Mouse (Mus musculus) adrenal gland, postnatal 0 days (tissue): ENCODE data around the gene Psmb10. TPM values are rescaled to one million over a fixed set of nuclear protein-coding genes. Genes with fewer than 3 reads are reported as not detected.

Source experiments
- microRNA-seq: library from miRNA; unstranded; fragments of <30 nt; microRNA quantifications from one replicate; pipeline ENCODE4, GENCODE M21; 2016; ENCODE audit warnings: borderline replicate concordance; ENCODE audit not compliant: insufficient number of aligned reads
- polyA plus RNA-seq: library from polyadenylated mRNA; unstranded; fragments of >200 nt; fragmentation: Nextera tagmentation; extraction: Ambion mirVana; gene quantifications from 2 replicates; pipeline ENCODE4 v1.2.1, GENCODE M21; 2015

Psmb10 gene
- polyA plus RNA-seq, result 96.9 and 99.9 TPM in 2 replicates

GRCm38 (mm10) chr8:105938306-105938669, at the start of gene Psmb10:
Gene Psmb10 (minus strand): TSS chr8:105938444.

GRCm38 (mm10) chr8:105979325-105979724, 41.1 kb upstream of the Psmb10 start, which contains the start of gene Dpep3:
Gene Dpep3 (minus strand): TSS chr8:105979429.

GRCm38 (mm10) chr8:105965905-105966341, 27.7 kb upstream of the Psmb10 start, which contains the start of gene Slc12a4:
Gene Slc12a4 (minus strand): TSS chr8:105966097.

GRCm38 (mm10) chr8:105943321-105943739, 5.1 kb upstream of the Psmb10 start, which contains the start of gene Lcat:
Gene Lcat (minus strand): TSS chr8:105943382.

GRCm38 (mm10) chr8:105933762-105934161, 4.5 kb downstream of the Psmb10 start, which contains the start of gene Ctrl:
Gene Ctrl (minus strand): TSS chr8:105933862.

GRCm38 (mm10) chr8:105900180-105900940, 37.9 kb downstream of the Psmb10 start, which contains the start of gene Pskh1:
Gene Pskh1 (plus strand): TSS chr8:105900441.

GRCm38 (mm10) chr8:105893339-105893738, 44.9 kb downstream of the Psmb10 start, which contains the start of gene Nrn1l:
Gene Nrn1l (plus strand): TSS chr8:105893567.

Small RNAs within 50 kb of the gene (microRNA-seq; reads per million reads assigned to microRNA genes)
- not detected for gene Mir7074

Other genes starting within 250 kb of the Psmb10 start
- 29.3 and 36.4 TPM in 2 replicates for gene Acd, start 237.3 kb downstream of the Psmb10 start, polyA plus RNA-seq
- gene Pard6a, start 237.3 kb downstream of the Psmb10 start, polyA plus RNA-seq, result 18.6 and 19.0 TPM in 2 replicates
- 0.12 TPM in 1 of 2 replicates, not detected in the other for gene 4933405L10Rik, start 230.8 kb downstream of the Psmb10 start, polyA plus RNA-seq
- 7.5 and 8.4 TPM in 2 replicates for gene Enkd1, start 230.2 kb downstream of the Psmb10 start, polyA plus RNA-seq
- gene Gfod2, start 179.8 kb downstream of the Psmb10 start, polyA plus RNA-seq, result 8.5 and 9.6 TPM in 2 replicates
- gene Ranbp10, start 111.1 kb downstream of the Psmb10 start, polyA plus RNA-seq, result 6.8 and 10.9 TPM in 2 replicates
- gene Tsnaxip1, start 110.7 kb downstream of the Psmb10 start, polyA plus RNA-seq, result not detected in 2 replicates
- gene Cenpt, start 85.2 kb downstream of the Psmb10 start, polyA plus RNA-seq, result 16.6 and 19.3 TPM in 2 replicates
- gene Thap11, start 83.3 kb downstream of the Psmb10 start, polyA plus RNA-seq, result 51.8 and 59.6 TPM in 2 replicates
- gene Nutf2, start 77.9 kb downstream of the Psmb10 start, polyA plus RNA-seq, result 101 and 117 TPM in 2 replicates
- 15.2 and 20.9 TPM in 2 replicates for gene Edc4, start 57.6 kb downstream of the Psmb10 start, polyA plus RNA-seq
- gene Nrn1l, start 44.9 kb downstream of the Psmb10 start, polyA plus RNA-seq, result 0.32 and 1.0 TPM in 2 replicates
- 20.7 and 26.6 TPM in 2 replicates for gene Pskh1, start 38.0 kb downstream of the Psmb10 start, polyA plus RNA-seq
- gene Ctrl, start 4.6 kb downstream of the Psmb10 start, polyA plus RNA-seq, result 0.88 and 1.1 TPM in 2 replicates
- gene Lcat, start 4.9 kb upstream of the Psmb10 start, polyA plus RNA-seq, result 6.5 and 7.3 TPM in 2 replicates
- gene Slc12a4, start 27.7 kb upstream of the Psmb10 start, polyA plus RNA-seq, result 15.6 and 22.9 TPM in 2 replicates
- gene Dpep3, start 41.0 kb upstream of the Psmb10 start, polyA plus RNA-seq, result 0.11 TPM in 1 of 2 replicates, not detected in the other
- 8.6 and 12.1 TPM in 2 replicates for gene Dus2, start 52.9 kb upstream of the Psmb10 start, polyA plus RNA-seq
- gene Dpep2nb, start 67.5 kb upstream of the Psmb10 start, polyA plus RNA-seq, result 0.16 TPM in 1 of 2 replicates, not detected in the other
- gene Ddx28, start 73.4 kb upstream of the Psmb10 start, polyA plus RNA-seq, result 12.6 and 16.5 TPM in 2 replicates
- gene Nfatc3, start 120.4 kb upstream of the Psmb10 start, polyA plus RNA-seq, result 2.5 and 4.6 TPM in 2 replicates
- gene Esrp2, start 198.5 kb upstream of the Psmb10 start, polyA plus RNA-seq, result 1.5 and 1.6 TPM in 2 replicates
- 10.2 and 10.5 TPM in 2 replicates for gene Pla2g15, start 212.0 kb upstream of the Psmb10 start, polyA plus RNA-seq
- gene Slc7a6, start 230.4 kb upstream of the Psmb10 start, polyA plus RNA-seq, result 16.3 and 24.3 TPM in 2 replicates